Mouse (Mus musculus): ENCODE measurements around the gene Pim2. TPM values are rescaled to one million over a fixed set of nuclear protein-coding genes. Genes with fewer than 3 reads are reported as not detected.

Gene Pim2
- polyA plus RNA-seq, 1 experiment from 2014 or later: 3.3 TPM

DNA sequence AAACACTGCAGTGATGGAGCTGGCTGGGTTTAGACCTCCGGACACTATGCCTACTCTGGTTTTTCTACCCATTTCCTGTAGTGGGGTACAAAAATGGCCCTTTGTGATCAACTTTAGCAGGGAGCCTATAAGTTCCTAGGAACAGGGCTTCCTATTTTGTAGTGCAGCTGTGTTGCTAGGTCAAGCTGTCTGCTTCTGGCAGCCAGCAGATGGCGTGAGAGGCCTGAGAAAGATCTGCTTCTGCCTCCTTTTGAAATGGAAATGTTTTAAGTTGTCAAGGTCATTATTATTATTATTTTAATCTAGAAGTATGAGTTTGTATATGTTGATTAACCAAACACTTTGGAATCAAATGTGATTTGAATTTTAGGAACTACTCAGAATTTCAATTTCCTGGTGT lies 23.5 kb upstream of the Pim2 start:
- Histone ChIP-seq H3K36me3 (replicated peaks; ENCODE audit: insufficient read depth, low read length) (peaks cover 19% of the 10 kb centered on the region), H3K4me3 (ENCODE audit: low read depth, low read length) (no peak overlapping the region), H3K9ac (replicated peaks) (no peak overlapping the region), H3K27me3 (ENCODE audit: insufficient read depth, low read length) (no peaks in the 10 kb centered on the region), H3K27ac (ENCODE audit: low read depth) (no peak overlapping the region), H3K4me1 (ENCODE audit: insufficient read depth) (no peaks in the 10 kb centered on the region), H3K9me3 (ENCODE audit: low read length) (no peaks in the 10 kb centered on the region), H3K4me2 (ENCODE audit: low read depth, low read length) (no peak overlapping the region)
- DNase-seq: peak; percentile 47
- TF ChIP-seq EP300 (IDR thresholded peaks at IDR 0.05; ENCODE audit: low read depth): no peak
- TF ChIP-seq CTCF (IDR thresholded peaks at IDR 0.05; ENCODE audit: low read depth): peak; percentile 72
- 21% methylated on average over 2 of the region's 2 CpGs for WGBS (ENCODE audit: insufficient replicate concordance)
- ATAC-seq: no peak

GRCm38 (mm10) chrX:7859191-7859753 lies 18.8 kb upstream of the Pim2 start:
- Histone ChIP-seq H3K4me2 (ENCODE audit: low read depth, low read length) (no peak overlapping the region), H3K4me3 (ENCODE audit: low read depth, low read length) (no peak overlapping the region), H3K9me3 (ENCODE audit: low read length) (no peaks in the 10 kb centered on the region), H3K27ac (ENCODE audit: low read depth) (peak overlapping the region; percentile 26; the same call in 1 of the 2 replicates), H3K9ac (replicated peaks) (no peak overlapping the region), H3K4me1 (ENCODE audit: insufficient read depth) (no peaks in the 10 kb centered on the region; the same call in 1 of the 2 replicates), H3K27me3 (ENCODE audit: insufficient read depth, low read length) (no peaks in the 10 kb centered on the region), H3K36me3 (replicated peaks; ENCODE audit: insufficient read depth, low read length) (peaks cover 11% of the 10 kb centered on the region)
- no peak for TF ChIP-seq CTCF (IDR thresholded peaks at IDR 0.05; ENCODE audit: low read depth)
- no peak for TF ChIP-seq EP300 (IDR thresholded peaks at IDR 0.05; ENCODE audit: low read depth)
- DNase-seq (no peak), ATAC-seq (peak; percentile 75)
- 40% methylated on average over 3 of the region's 3 CpGs for WGBS (ENCODE audit: insufficient replicate concordance)

DNA sequence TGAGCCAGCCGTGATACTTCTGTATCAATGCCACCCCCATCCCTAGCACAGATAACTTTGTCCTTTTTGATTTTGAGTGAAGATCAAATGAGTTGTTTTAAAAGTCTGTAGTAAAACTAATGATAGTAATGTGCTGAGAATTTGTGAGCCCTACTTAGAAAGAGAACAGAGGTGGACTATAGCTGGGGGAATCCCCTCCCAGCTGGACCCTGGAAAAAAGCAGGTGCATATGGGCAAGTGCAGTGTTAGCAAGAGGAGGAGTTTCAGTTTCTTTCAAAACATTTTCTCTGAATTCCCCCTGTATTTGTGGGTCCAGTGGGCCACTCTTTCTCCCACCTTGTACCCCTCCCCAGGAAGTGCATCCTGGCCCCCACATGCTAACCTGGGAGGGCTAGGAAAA lies 14.9 kb upstream of the Pim2 start:
- Histone ChIP-seq H3K27me3 (ENCODE audit: insufficient read depth, low read length) (no peaks in the 10 kb centered on the region), H3K4me1 (ENCODE audit: insufficient read depth) (peaks cover 5% of the 10 kb centered on the region; the same call in 1 of the 2 replicates), H3K9ac (replicated peaks) (no peak overlapping the region), H3K27ac (ENCODE audit: low read depth) (no peak overlapping the region), H3K36me3 (replicated peaks; ENCODE audit: insufficient read depth, low read length) (peaks cover 12% of the 10 kb centered on the region), H3K4me3 (ENCODE audit: low read depth, low read length) (no peak overlapping the region), H3K9me3 (ENCODE audit: low read length) (no peaks in the 10 kb centered on the region), H3K4me2 (ENCODE audit: low read depth, low read length) (no peak overlapping the region)
- DNase-seq (no peak), ATAC-seq (no peak)
- WGBS (ENCODE audit: insufficient replicate concordance): 74% methylated on average over 1 of the region's 1 CpGs
- TF ChIP-seq CTCF (IDR thresholded peaks at IDR 0.05; ENCODE audit: low read depth): no peak

- 53% methylated on average over 3 of the region's 3 CpGs for WGBS (ENCODE audit: insufficient replicate concordance)
- no peak overlapping the region for H3K4me2 ChIP-seq (ENCODE audit: low read depth, low read length)
These were observed 13.5 kb upstream of the Pim2 start for GRCm38 (mm10) chrX:7864551-7864950.

GRCm38 (mm10) chrX:7865343-7865742 lies 12.7 kb upstream of the Pim2 start:
- no peak overlapping the region for H3K4me2 ChIP-seq (ENCODE audit: low read depth, low read length)
- no peak overlapping the region for H3K27ac ChIP-seq (ENCODE audit: low read depth)
- ATAC-seq (no peak), DNase-seq (no peak)
- H3K9me3 ChIP-seq (ENCODE audit: low read length): no peaks in the 10 kb centered on the region
- TF ChIP-seq CTCF (IDR thresholded peaks at IDR 0.05; ENCODE audit: low read depth) (no peak), EP300 (IDR thresholded peaks at IDR 0.05; ENCODE audit: low read depth) (no peak)
- 49% methylated on average over 2 of the region's 2 CpGs for WGBS (ENCODE audit: insufficient replicate concordance)
- H3K27me3 ChIP-seq (ENCODE audit: insufficient read depth, low read length): no peaks in the 10 kb centered on the region
- H3K4me3 ChIP-seq (ENCODE audit: low read depth, low read length): no peak overlapping the region
- H3K36me3 ChIP-seq (replicated peaks; ENCODE audit: insufficient read depth, low read length): peaks cover 14% of the 10 kb centered on the region; the same call in 1 of the 2 replicates
- H3K9ac ChIP-seq (replicated peaks): no peak overlapping the region
- 0 out of 2 replicates have a peak, but pooled peaks cover 5% of the 10 kb centered on the region for H3K4me1 ChIP-seq (ENCODE audit: insufficient read depth)

More at GRCm38 (mm10) chrX:7864551-7864950, 13.5 kb upstream of the Pim2 start:
- TF ChIP-seq CTCF (IDR thresholded peaks at IDR 0.05; ENCODE audit: low read depth): no peak
- no peak for TF ChIP-seq EP300 (IDR thresholded peaks at IDR 0.05; ENCODE audit: low read depth)
- no peaks in the 10 kb centered on the region for H3K9me3 ChIP-seq (ENCODE audit: low read length)
- H3K27me3 ChIP-seq (ENCODE audit: insufficient read depth, low read length): no peaks in the 10 kb centered on the region
- H3K27ac ChIP-seq (ENCODE audit: low read depth): no peak overlapping the region
- DNase-seq (no peak), ATAC-seq (no peak)
- no peak overlapping the region for H3K4me3 ChIP-seq (ENCODE audit: low read depth, low read length)
- H3K36me3 ChIP-seq (replicated peaks; ENCODE audit: insufficient read depth, low read length): peaks cover 12% of the 10 kb centered on the region
- H3K9ac ChIP-seq (replicated peaks): no peak overlapping the region
- H3K4me1 ChIP-seq (ENCODE audit: insufficient read depth): peaks cover 5% of the 10 kb centered on the region; the same call in 1 of the 2 replicates

DNA sequence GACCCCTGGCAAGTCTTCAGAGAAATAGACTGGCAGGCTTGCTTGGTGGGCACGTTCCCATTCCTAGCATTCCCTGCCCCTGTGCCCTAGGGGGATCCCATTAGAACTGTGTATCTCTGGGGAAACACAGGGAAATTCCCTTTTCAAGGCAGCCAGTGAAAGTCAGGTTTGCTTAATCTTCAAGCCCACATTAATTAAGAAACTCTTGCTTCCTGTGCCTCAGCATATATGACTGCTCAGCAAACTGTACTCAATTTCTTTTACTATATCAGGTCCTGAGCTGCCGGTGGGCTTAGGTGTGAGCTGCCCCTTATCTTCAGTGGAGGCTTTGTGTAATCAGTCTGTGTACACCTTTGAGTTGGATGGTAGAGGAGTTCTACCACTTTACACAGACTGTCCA lies 12.3 kb upstream of the Pim2 start:
- Histone ChIP-seq H3K27ac (ENCODE audit: low read depth) (0 out of 2 replicates have a peak overlapping the region, but pooled peaks have one; percentile 2), H3K4me2 (ENCODE audit: low read depth, low read length) (no peak overlapping the region), H3K4me3 (ENCODE audit: low read depth, low read length) (no peak overlapping the region), H3K9ac (replicated peaks) (no peak overlapping the region), H3K27me3 (ENCODE audit: insufficient read depth, low read length) (no peaks in the 10 kb centered on the region), H3K9me3 (ENCODE audit: low read length) (no peaks in the 10 kb centered on the region), H3K4me1 (ENCODE audit: insufficient read depth) (0 out of 2 replicates have a peak, but pooled peaks cover 5% of the 10 kb centered on the region), H3K36me3 (replicated peaks; ENCODE audit: insufficient read depth, low read length) (peaks cover 14% of the 10 kb centered on the region; the same call in 1 of the 2 replicates)
- WGBS (ENCODE audit: insufficient replicate concordance): 22% methylated on average over 2 of the region's 2 CpGs
- ATAC-seq (no peak), DNase-seq (no peak)
- TF ChIP-seq EP300 (IDR thresholded peaks at IDR 0.05; ENCODE audit: low read depth) (no peak), CTCF (IDR thresholded peaks at IDR 0.05; ENCODE audit: low read depth) (no peak)
